Mouse (Mus musculus) lung, embryonic 15.5 days (tissue): ENCODE data around the gene Olfr1185-ps1. TPM values are rescaled to one million over a fixed set of nuclear protein-coding genes. Genes with fewer than 3 reads are reported as not detected.
"Not testable (repeated sequence)": the region's sequence is repeated elsewhere in the genome, so short reads cannot be mapped to it uniquely, and the experiment has no call there.

Experiments
- ATAC-seq: fragments of 200-750 bp; cut with Nextera tagmentation; 2 replicates; pipeline ENCODE4 v1.8.0; 2017; ENCODE audit warnings: moderate number of reproducible peaks, borderline replicate concordance; ENCODE audit not compliant: low FRiP score, low TSS enrichment; ENCODE audit errors: extremely low read depth
- H3K27ac ChIP-seq: fragments of 300-500 bp; sonication (generic); 2 replicates; pipeline ENCODE4 v1.5.1; 2015; ENCODE audit warnings: moderate library complexity, mild to moderate bottlenecking, inconsistent platforms
- H3K27me3 ChIP-seq: fragments of 300-500 bp; sonication (generic); 2 replicates; pipeline ENCODE4 v1.6.1; 2015; ENCODE audit warnings: inconsistent platforms
- H3K36me3 ChIP-seq: fragments of 300-500 bp; sonication (generic); 2 replicates; pipeline ENCODE4 v1.6.1; 2015; ENCODE audit warnings: inconsistent platforms
- H3K4me1 ChIP-seq: fragments of 300-500 bp; sonication (generic); 2 replicates; pipeline ENCODE4 v1.6.1; 2015; ENCODE audit warnings: inconsistent platforms
- H3K4me2 ChIP-seq: fragments of 300-500 bp; sonication (generic); 2 replicates; pipeline ENCODE4 v1.6.1; 2015; ENCODE audit warnings: inconsistent platforms, mild to moderate bottlenecking, moderate library complexity
- H3K4me3 ChIP-seq: fragments of 300-500 bp; sonication (generic); 2 replicates; pipeline ENCODE4 v1.5.1; 2015; ENCODE audit warnings: mild to moderate bottlenecking, inconsistent platforms
- H3K9ac ChIP-seq: fragments of 300-500 bp; sonication (generic); 2 replicates; pipeline ENCODE4 v1.6.1; 2015; ENCODE audit warnings: inconsistent platforms
- H3K9me3 ChIP-seq: fragments of 300-500 bp; sonication (generic); 2 replicates; pipeline ENCODE4 v1.6.1; 2016; ENCODE audit warnings: inconsistent platforms
- WGBS: fragments of 180-500 bp; shearing (Covaris S2); methylation state at CpG from one replicate; pipeline ENCODE4 v1.1.7; 2015; 5-methylcytosine and 5-hydroxymethylcytosine counted together
- polyA plus RNA-seq: library from polyadenylated mRNA; unstranded; fragments of >200 nt; fragmentation: Nextera tagmentation; extraction: Ambion mirVana; gene quantifications from 2 replicates; pipeline ENCODE4 v1.2.1, GENCODE M21; 2015

The Olfr1185-ps1 gene
- polyA plus RNA-seq, result not detected in 2 replicates

GRCm38 (mm10) chr2:88493020-88493419 is at the start of gene Olfr1185-ps1:
TSS of gene Olfr1185-ps1 (plus strand) at chr2:88493320.
- Histone ChIP-seq H3K4me3 (no peak within 1 kb of the TSS), H3K9ac (no peak within 1 kb of the TSS), H3K27me3 (no peaks in the 10 kb centered on the region), H3K9me3 (no peaks in the 10 kb centered on the region), H3K4me1 (no peaks in the 10 kb centered on the region), H3K36me3 (no peaks in the 10 kb centered on the region), H3K4me2 (no peak within 1 kb of the TSS), H3K27ac (no peak within 1 kb of the TSS)
- ATAC-seq, result no peak
- 75% methylated on average over 2 of the region's 2 CpGs for WGBS

DNA sequence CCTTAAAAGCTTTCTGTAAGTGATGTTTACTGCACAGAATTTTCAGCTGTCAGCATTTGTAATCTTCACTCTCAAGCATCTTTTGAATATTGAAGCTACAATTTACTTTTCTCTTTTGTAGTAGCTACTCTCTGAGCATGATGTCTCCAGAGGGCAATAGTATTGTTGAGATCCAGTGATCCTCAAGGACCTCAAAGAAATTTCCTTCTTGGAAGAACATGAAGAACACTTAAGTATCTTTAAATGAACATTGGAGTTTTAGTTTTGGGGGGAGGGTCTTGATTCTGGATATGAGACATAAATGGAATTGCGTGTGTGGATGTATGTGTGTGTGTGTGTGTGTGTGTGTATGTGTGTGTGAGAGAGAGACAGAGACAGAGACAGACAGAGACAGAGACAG is 44.1 kb upstream of the Olfr1185-ps1 start, which contains the start of gene Gm13757:
TSS of gene Gm13757 (minus strand) at position 101 of the 400 bp plus-strand sequence.
- Histone ChIP-seq H3K27me3 (no peaks in the 10 kb centered on the region), H3K27ac (no peak within 1 kb of the TSS), H3K4me1 (no peaks in the 10 kb centered on the region), H3K9me3 (no peaks in the 10 kb centered on the region), H3K4me2 (no peak within 1 kb of the TSS), H3K36me3 (no peaks in the 10 kb centered on the region), H3K4me3 (no peak within 1 kb of the TSS), H3K9ac (no peak within 1 kb of the TSS)
- 80% methylated on average over 1 of the region's 1 CpGs for WGBS
- ATAC-seq, result no peak

DNA sequence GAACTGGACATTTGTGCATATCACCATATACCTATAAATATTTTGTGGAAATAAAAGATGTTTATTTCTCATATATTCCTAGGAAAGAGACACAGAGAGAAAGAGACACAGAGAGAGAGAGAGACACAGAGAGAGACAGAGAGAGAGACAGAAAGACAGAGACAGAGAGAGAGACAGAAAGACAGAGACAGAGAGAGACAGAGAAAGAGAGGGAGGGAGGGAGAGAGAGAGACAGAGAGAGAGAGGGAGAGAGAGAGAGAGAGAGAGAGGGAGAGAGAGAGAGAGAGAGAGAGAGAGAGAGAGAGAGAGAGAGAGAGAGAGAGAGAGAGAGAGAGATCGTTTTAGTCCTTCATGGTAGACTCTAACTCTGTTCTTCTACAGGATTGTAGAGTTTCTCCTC is 38.6 kb upstream of the Olfr1185-ps1 start, which contains the start of gene Olfr1183:
TSS of gene Olfr1183 (plus strand) at position 301 of the 400 bp plus-strand sequence.
- 83% methylated on average over 1 of the region's 1 CpGs for WGBS
- H3K27me3 ChIP-seq, H3K36me3 ChIP-seq, H3K9ac ChIP-seq, H3K4me2 ChIP-seq, H3K4me1 ChIP-seq, ATAC-seq, H3K4me3 ChIP-seq, H3K9me3 ChIP-seq, H3K27ac ChIP-seq: not testable (repeated sequence)

- H3K27ac ChIP-seq, result no peak within 1 kb of the TSS
- H3K27me3 ChIP-seq, result no peaks in the 10 kb centered on the region
- WGBS, result 82% methylated on average over 2 of the region's 2 CpGs
- no peaks in the 10 kb centered on the region for H3K36me3 ChIP-seq
- no peaks in the 10 kb centered on the region for H3K4me1 ChIP-seq
- no peak within 1 kb of the TSS for H3K4me3 ChIP-seq
- H3K4me2 ChIP-seq, result no peak within 1 kb of the TSS
- ATAC-seq, result no peak
- no peak within 1 kb of the TSS for H3K9ac ChIP-seq
- H3K9me3 ChIP-seq, result no peaks in the 10 kb centered on the region
These were observed 9.8 kb upstream of the Olfr1185-ps1 start, which contains the start of gene Olfr1184 for GRCm38 (mm10) chr2:88483298-88483697. TSS of gene Olfr1184 (plus strand) at chr2:88483598.

DNA sequence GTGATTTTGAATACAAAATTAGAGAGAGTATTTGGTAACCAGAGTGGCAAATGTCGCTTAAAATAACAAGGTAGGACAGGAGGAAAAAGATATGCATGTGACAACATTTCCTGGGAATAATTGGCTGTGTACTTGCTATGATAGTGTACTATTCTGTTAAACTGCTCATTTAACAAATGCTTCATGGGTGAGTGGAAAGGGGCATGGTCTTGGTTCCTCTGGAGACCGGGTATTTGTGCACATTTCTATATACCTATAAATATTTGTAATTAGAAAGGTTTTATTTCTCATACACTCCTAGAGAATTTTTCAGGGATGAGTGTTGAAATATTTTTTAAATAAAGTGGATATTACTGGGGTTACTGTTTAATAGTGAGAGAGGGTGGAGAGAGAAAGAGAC is 25.1 kb downstream of the Olfr1185-ps1 start, which contains the start of gene Olfr1186:
TSS of gene Olfr1186 (plus strand) at position 301 of the 400 bp plus-strand sequence.
- H3K27me3 ChIP-seq, result no peaks in the 10 kb centered on the region
- H3K9ac ChIP-seq, result no peak within 1 kb of the TSS
- no peak for ATAC-seq
- H3K9me3 ChIP-seq, result no peaks in the 10 kb centered on the region
- no peaks in the 10 kb centered on the region for H3K36me3 ChIP-seq
- WGBS, result 83% methylated on average over 2 of the region's 2 CpGs
- H3K4me1 ChIP-seq, result no peaks in the 10 kb centered on the region
- no peak within 1 kb of the TSS for H3K4me2 ChIP-seq
- no peak within 1 kb of the TSS for H3K27ac ChIP-seq
- H3K4me3 ChIP-seq, result no peak within 1 kb of the TSS

- Histone ChIP-seq H3K36me3 (no peaks in the 10 kb centered on the region), H3K27me3 (no peaks in the 10 kb centered on the region), H3K9ac (no peak overlapping the region), H3K4me2 (no peak overlapping the region), H3K4me3 (no peak overlapping the region), H3K9me3 (no peaks in the 10 kb centered on the region), H3K27ac (no peak overlapping the region), H3K4me1 (no peaks in the 10 kb centered on the region)
- ATAC-seq, result no peak
- WGBS, result 61% methylated on average over 3 of the region's 3 CpGs
These were observed 32.6 kb downstream of the Olfr1185-ps1 start for GRCm38 (mm10) chr2:88525720-88526119.

Other genes starting within 250 kb of the Olfr1185-ps1 start
- gene Olfr1173, start 213.4 kb upstream of the Olfr1185-ps1 start, polyA plus RNA-seq, result not detected in 2 replicates
- not detected in 2 replicates for gene Olfr1174-ps, start 178.2 kb upstream of the Olfr1185-ps1 start, polyA plus RNA-seq
- not detected in 2 replicates for gene Olfr1175-ps, start 166.1 kb upstream of the Olfr1185-ps1 start, polyA plus RNA-seq
- not detected in 2 replicates for gene Olfr1176, start 156.6 kb upstream of the Olfr1185-ps1 start, polyA plus RNA-seq
- gene Olfr1177-ps, start 146.8 kb upstream of the Olfr1185-ps1 start, polyA plus RNA-seq, result not detected in 2 replicates
- gene Olfr1178, start 106.3 kb upstream of the Olfr1185-ps1 start, polyA plus RNA-seq, result not detected in 2 replicates
- not detected in 2 replicates for gene Olfr1179, start 86.9 kb upstream of the Olfr1185-ps1 start, polyA plus RNA-seq
- gene Olfr1180, start 74.2 kb upstream of the Olfr1185-ps1 start, polyA plus RNA-seq, result not detected in 2 replicates
- gene Olfr1181, start 67.1 kb upstream of the Olfr1185-ps1 start, polyA plus RNA-seq, result not detected in 2 replicates
- not detected in 2 replicates for gene Gm13757, start 44.2 kb upstream of the Olfr1185-ps1 start, polyA plus RNA-seq
- not detected in 2 replicates for gene Olfr1183, start 38.5 kb upstream of the Olfr1185-ps1 start, polyA plus RNA-seq
- not detected in 2 replicates for gene Olfr1184, start 9.7 kb upstream of the Olfr1185-ps1 start, polyA plus RNA-seq
- gene Olfr1186, start 25.2 kb downstream of the Olfr1185-ps1 start, polyA plus RNA-seq, result not detected in 2 replicates
- not detected in 2 replicates for gene Olfr1188, start 63.6 kb downstream of the Olfr1185-ps1 start, polyA plus RNA-seq
- gene Olfr1189, start 93.1 kb downstream of the Olfr1185-ps1 start, polyA plus RNA-seq, result not detected in 2 replicates
- not detected in 2 replicates for gene Olfr1191-ps1, start 147.2 kb downstream of the Olfr1185-ps1 start, polyA plus RNA-seq
- not detected in 2 replicates for gene Olfr1192-ps1, start 155.2 kb downstream of the Olfr1185-ps1 start, polyA plus RNA-seq
- not detected in 2 replicates for gene Olfr1193, start 182.3 kb downstream of the Olfr1185-ps1 start, polyA plus RNA-seq
- gene Olfr1195, start 195.9 kb downstream of the Olfr1185-ps1 start, polyA plus RNA-seq, result not detected in 2 replicates
- not detected in 2 replicates for gene Olfr1196, start 211.3 kb downstream of the Olfr1185-ps1 start, polyA plus RNA-seq
- not detected in 2 replicates for gene Olfr1197, start 239.0 kb downstream of the Olfr1185-ps1 start, polyA plus RNA-seq